Mouse (Mus musculus): ENCODE measurements around the gene Psap. TPM values are rescaled to one million over a fixed set of nuclear protein-coding genes. Genes with fewer than 3 reads are reported as not detected.

The Psap gene
- total and polyA plus RNA-seq, 2 experiments from 2014 or later = 259 to 690 TPM

DNA sequence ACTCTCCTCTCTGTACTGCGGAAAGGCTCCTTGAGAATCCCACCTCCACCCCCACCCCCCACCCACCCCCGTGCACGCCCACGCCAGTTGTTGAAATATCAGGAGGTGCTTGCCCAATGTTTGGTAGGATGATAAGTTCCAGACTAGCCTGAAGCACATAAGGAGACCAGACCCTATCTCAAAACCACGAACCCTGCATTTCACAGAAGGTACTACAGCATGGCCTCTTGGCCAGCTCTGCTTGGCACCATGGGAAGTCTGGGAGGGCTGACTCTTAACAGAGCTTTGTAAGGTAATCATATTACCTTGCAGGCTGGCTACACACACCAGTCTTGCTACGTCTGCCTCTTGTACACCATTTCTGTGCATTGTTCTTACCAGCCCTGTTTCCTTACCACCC is 5.2 kb upstream of the Psap start:
- Histone ChIP-seq H3K9me3 (ENCODE audit: low read length) (no peaks in the 10 kb centered on the region), H3K36me3 (ENCODE audit: insufficient read depth) (no peaks in the 10 kb centered on the region), H3K9ac (no peak overlapping the region), H3K27ac (ENCODE audit: low read depth, low read length) (no peak overlapping the region), H3K4me1 (ENCODE audit: insufficient read depth) (no peaks in the 10 kb centered on the region), H3K27me3 (ENCODE audit: insufficient read depth, low read length) (no peaks in the 10 kb centered on the region), H3K4me2 (ENCODE audit: low read depth) (no peak overlapping the region), H3K4me3 (ENCODE audit: low read depth, low read length) (no peak overlapping the region)
- DNase-seq (no peak), ATAC-seq (no peak)
- 74% methylated on average over 6 of the region's 6 CpGs for WGBS
- no peak for TF ChIP-seq CTCF (IDR thresholded peaks at IDR 0.05; ENCODE audit: low read depth)

DNA sequence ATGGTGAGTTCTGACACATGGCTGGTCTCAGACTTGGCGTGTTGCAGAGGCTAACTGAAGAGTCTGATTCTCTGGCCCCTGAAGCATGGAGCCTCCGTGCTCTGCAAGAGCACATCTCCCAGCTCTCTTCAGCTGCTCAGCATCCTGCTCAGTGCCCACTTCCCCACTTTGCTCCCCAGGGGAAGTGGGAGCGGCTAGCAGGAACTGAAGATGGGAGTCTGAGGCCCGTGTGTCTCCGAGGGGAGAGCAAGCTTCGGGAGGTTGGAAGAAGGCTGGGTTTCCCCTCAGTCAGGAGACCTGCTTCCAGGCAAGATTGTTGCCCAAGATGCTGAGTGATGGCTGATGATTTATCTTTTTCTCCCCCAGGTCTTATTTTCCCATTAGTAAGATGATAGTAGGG is 4.0 kb upstream of the Psap start:
- H3K9ac ChIP-seq = no peak overlapping the region
- no peak overlapping the region for H3K4me3 ChIP-seq (ENCODE audit: low read depth, low read length)
- no peak overlapping the region for H3K27ac ChIP-seq (ENCODE audit: low read depth, low read length)
- no peaks in the 10 kb centered on the region for H3K9me3 ChIP-seq (ENCODE audit: low read length)
- H3K36me3 ChIP-seq (ENCODE audit: insufficient read depth) = no peaks in the 10 kb centered on the region
- WGBS = 75% methylated on average over 6 of the region's 6 CpGs
- DNase-seq (no peak), ATAC-seq (no peak)
- no peaks in the 10 kb centered on the region for H3K27me3 ChIP-seq (ENCODE audit: insufficient read depth, low read length)
- peaks cover under 1% of the 10 kb centered on the region for H3K4me1 ChIP-seq (ENCODE audit: insufficient read depth)
- H3K4me2 ChIP-seq (ENCODE audit: low read depth) = no peak overlapping the region
- no peak for TF ChIP-seq CTCF (IDR thresholded peaks at IDR 0.05; ENCODE audit: low read depth)

DNA sequence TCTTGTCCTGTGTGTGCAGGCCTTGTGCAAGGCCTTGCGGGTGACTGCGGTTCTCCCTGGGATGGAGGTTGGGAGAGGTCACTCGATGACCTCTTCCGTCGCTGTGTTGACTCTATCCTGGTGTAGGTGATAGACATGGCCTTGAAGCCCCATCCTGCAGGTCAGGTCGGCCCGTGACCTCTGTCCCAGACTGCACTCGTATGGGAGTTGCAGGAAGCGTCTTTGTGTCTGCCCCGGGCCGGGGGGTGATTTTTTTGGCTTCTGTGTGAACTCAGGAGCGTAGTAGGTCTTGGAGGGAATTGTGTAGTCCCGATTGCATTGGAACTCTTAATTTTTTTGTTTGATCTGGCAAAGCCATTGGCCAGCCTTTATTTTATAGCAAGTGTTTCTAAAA is 576 bp downstream of the Psap start:
- no peaks in the 10 kb centered on the region for H3K36me3 ChIP-seq (ENCODE audit: insufficient read depth)
- H3K27me3 ChIP-seq (ENCODE audit: insufficient read depth, low read length) = no peaks in the 10 kb centered on the region
- no peak for TF ChIP-seq CTCF (IDR thresholded peaks at IDR 0.05; ENCODE audit: low read depth)
- peak overlapping the region; percentile 77 for H3K4me2 ChIP-seq (ENCODE audit: low read depth)
- peak overlapping the region; percentile 95 for H3K27ac ChIP-seq (ENCODE audit: low read depth, low read length)
- peak overlapping the region; percentile 93 for H3K9ac ChIP-seq
- no peaks in the 10 kb centered on the region for H3K9me3 ChIP-seq (ENCODE audit: low read length)
- ATAC-seq (no peak), DNase-seq (peak; percentile 18)
- peaks cover 32% of the 10 kb centered on the region for H3K4me1 ChIP-seq (ENCODE audit: insufficient read depth)
- 6% methylated on average over 13 of the region's 13 CpGs for whole genome bisulfite sequencing
- H3K4me3 ChIP-seq (ENCODE audit: low read depth, low read length) = peak overlapping the region; percentile 72

DNA sequence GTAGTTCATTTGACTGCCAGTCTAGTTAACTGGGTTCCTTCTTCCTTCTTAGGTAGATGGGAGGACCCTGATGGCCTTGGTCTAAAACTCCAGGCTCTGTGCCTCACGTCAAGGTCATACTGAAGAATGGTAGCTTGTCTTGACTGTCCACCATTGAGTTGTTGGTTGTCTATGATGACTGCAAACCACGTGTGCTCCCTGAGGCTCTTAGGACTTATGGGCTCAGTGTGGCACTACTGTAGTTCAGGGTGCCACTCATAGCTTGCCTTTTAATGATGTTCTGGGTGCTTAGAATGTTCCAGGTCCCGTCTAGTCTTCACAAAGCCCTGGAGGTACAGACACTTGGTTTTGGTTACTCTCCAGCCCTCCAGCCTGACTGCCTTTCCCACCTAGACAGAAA is 1.4 kb downstream of the Psap start:
- Histone ChIP-seq H3K4me2 (ENCODE audit: low read depth) (peak overlapping the region; percentile 77), H3K27me3 (ENCODE audit: insufficient read depth, low read length) (no peaks in the 10 kb centered on the region), H3K9ac (0 out of 2 replicates have a peak overlapping the region, but pooled peaks have one; percentile 93), H3K27ac (ENCODE audit: low read depth, low read length) (no peak overlapping the region), H3K4me3 (ENCODE audit: low read depth, low read length) (peak overlapping the region; percentile 72), H3K4me1 (ENCODE audit: insufficient read depth) (peaks cover 32% of the 10 kb centered on the region), H3K36me3 (ENCODE audit: insufficient read depth) (no peaks in the 10 kb centered on the region), H3K9me3 (ENCODE audit: low read length) (no peaks in the 10 kb centered on the region)
- 79% methylated on average over 3 of the region's 3 CpGs for WGBS
- no peak for TF ChIP-seq CTCF (IDR thresholded peaks at IDR 0.05; ENCODE audit: low read depth)
- DNase-seq (no peak), ATAC-seq (no peak)

DNA sequence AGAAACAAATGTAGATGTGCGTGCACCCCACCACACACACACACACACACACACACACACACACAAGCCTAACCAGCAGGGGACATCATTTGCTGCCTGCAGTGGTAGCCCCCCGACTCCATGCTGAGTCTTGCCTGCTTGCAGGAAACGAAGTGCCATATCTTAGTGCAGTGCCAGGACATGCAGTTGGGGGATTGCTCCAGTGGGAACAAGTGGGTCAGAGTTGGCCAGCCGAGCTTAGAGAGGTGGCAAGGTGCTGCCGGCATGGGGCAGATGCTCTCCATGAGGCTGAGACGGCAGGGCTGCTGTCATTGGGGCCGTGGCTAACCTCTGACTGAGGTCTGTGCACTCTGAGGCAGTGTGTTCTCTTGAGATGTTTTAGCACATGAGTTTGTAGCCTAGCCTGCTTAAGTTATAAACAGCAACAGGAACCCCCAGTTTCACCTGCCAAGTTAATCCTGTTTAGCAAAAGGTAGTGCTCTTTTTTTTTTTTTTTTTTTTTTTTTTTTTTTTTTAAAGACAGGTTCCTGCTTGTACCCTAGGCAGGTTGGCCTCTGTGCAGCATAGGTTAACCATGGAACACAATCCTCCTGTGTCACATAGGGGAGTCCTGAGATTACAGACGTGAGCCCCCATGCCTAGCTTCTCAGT is 2.0 kb downstream of the Psap start:
- H3K27me3 ChIP-seq (ENCODE audit: insufficient read depth, low read length) = no peaks in the 10 kb centered on the region
- 59% methylated on average over 8 of the region's 8 CpGs for WGBS

DNA sequence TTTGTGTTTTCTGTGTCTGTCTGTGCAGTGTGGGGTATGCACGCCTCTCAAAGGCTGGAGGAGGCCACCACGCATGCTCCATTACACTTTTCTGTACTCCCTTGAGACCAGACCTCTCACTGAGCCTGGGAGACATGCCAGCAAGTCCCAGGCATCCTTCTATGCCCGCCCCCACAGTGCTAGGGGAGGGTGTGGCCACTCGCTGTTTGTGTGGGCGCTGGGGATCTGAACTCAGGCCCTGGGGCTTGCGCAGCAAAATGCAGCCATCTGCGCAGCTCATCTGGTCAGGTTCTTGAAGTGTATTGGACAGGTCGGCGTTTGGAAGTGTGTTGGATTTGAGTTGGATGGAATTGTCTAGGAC is 2.5 kb downstream of the Psap start:
- TF ChIP-seq CTCF (IDR thresholded peaks at IDR 0.05; ENCODE audit: low read depth) = no peak

More for the DNA sequence above, 2.0 kb downstream of the Psap start:
- Histone ChIP-seq H3K9me3 (ENCODE audit: low read length) (no peaks in the 10 kb centered on the region), H3K4me1 (ENCODE audit: insufficient read depth) (peaks cover 33% of the 10 kb centered on the region), H3K36me3 (ENCODE audit: insufficient read depth) (no peaks in the 10 kb centered on the region), H3K27ac (ENCODE audit: low read depth, low read length) (no peak overlapping the region), H3K9ac (peak overlapping the region; percentile 18; the same call in 1 of the 2 replicates), H3K4me2 (ENCODE audit: low read depth) (peak overlapping the region; percentile 77), H3K4me3 (ENCODE audit: low read depth, low read length) (no peak overlapping the region; the same call in 1 of the 2 replicates)
- DNase-seq (no peak), ATAC-seq (no peak)
- TF ChIP-seq CTCF (IDR thresholded peaks at IDR 0.05; ENCODE audit: low read depth) = no peak

DNA sequence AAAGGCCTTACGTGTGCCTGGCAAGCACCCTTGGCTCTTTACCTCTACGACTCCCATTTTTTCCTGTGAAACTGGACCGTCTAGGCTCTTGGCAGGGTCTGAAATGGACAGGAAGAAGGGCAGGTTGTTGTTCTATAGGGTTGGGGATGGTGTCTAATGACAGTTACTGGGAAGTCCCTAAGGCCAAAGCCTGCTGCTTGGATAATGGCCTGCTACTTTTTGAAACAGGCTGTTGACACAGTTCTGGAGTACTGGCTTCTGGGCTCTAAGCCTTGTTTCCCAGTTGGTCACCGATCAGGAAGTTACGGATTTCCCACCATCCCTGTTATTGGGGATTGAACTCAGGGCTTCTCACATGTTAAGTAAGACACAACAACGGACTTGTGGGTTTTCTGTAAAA is 2.9 kb downstream of the Psap start:
- peaks cover 42% of the 10 kb centered on the region for H3K4me1 ChIP-seq (ENCODE audit: insufficient read depth)
- ATAC-seq (no peak), DNase-seq (no peak)
- H3K27ac ChIP-seq (ENCODE audit: low read depth, low read length) = 0 out of 2 replicates have a peak overlapping the region, but pooled peaks have one; percentile 15
- TF ChIP-seq CTCF (IDR thresholded peaks at IDR 0.05; ENCODE audit: low read depth) = no peak
- 79% methylated on average over 6 of the region's 6 CpGs for WGBS
- no peaks in the 10 kb centered on the region for H3K36me3 ChIP-seq (ENCODE audit: insufficient read depth)
- H3K4me3 ChIP-seq (ENCODE audit: low read depth, low read length) = no peak overlapping the region
- H3K9me3 ChIP-seq (ENCODE audit: low read length) = no peaks in the 10 kb centered on the region
- no peak overlapping the region for H3K9ac ChIP-seq
- H3K27me3 ChIP-seq (ENCODE audit: insufficient read depth, low read length) = no peaks in the 10 kb centered on the region
- H3K4me2 ChIP-seq (ENCODE audit: low read depth) = peak overlapping the region; percentile 77; the same call in 1 of the 2 replicates

More for the DNA sequence above, 2.5 kb downstream of the Psap start:
- no peak overlapping the region for H3K9ac ChIP-seq
- H3K27me3 ChIP-seq (ENCODE audit: insufficient read depth, low read length) = no peaks in the 10 kb centered on the region
- H3K36me3 ChIP-seq (ENCODE audit: insufficient read depth) = no peaks in the 10 kb centered on the region
- 0 out of 2 replicates have a peak overlapping the region, but pooled peaks have one; percentile 15 for H3K27ac ChIP-seq (ENCODE audit: low read depth, low read length)
- DNase-seq = peak; percentile 38
- no peak overlapping the region for H3K4me3 ChIP-seq (ENCODE audit: low read depth, low read length)
- H3K9me3 ChIP-seq (ENCODE audit: low read length) = no peaks in the 10 kb centered on the region
- H3K4me1 ChIP-seq (ENCODE audit: insufficient read depth) = peaks cover 38% of the 10 kb centered on the region
- no peak for ATAC-seq
- H3K4me2 ChIP-seq (ENCODE audit: low read depth) = peak overlapping the region; percentile 77
- WGBS = 75% methylated on average over 9 of the region's 9 CpGs

All from forebrain, postnatal 0 days (tissue).